Mouse (Mus musculus) forebrain, embryonic 15.5 days (tissue): ENCODE results near the gene Zfhx3. TPM values are rescaled to one million over a fixed set of nuclear protein-coding genes. Genes with fewer than 3 reads are reported as not detected.

Source experiments
- ATAC-seq: fragments of 200-750 bp; cut with Nextera tagmentation; replicated peaks from 2 replicates; pipeline ENCODE4 v1.8.0; 2017; ENCODE audit warnings: mild to moderate bottlenecking, moderate TSS enrichment, moderate library complexity
- H3K27ac ChIP-seq: fragments of 300-500 bp; sonication (generic); replicated peaks from 2 replicates; pipeline ENCODE4 v1.5.1; 2015; ENCODE audit warnings: mild to moderate bottlenecking, inconsistent platforms
- H3K27me3 ChIP-seq: fragments of 300-500 bp; sonication (generic); 2 replicates; pipeline ENCODE4 v1.6.1; 2015; ENCODE audit warnings: inconsistent platforms
- H3K36me3 ChIP-seq: fragments of 300-500 bp; sonication (generic); 2 replicates; pipeline ENCODE4 v1.6.1; 2015; ENCODE audit warnings: mild to moderate bottlenecking, inconsistent platforms
- H3K4me1 ChIP-seq: fragments of 300-500 bp; sonication (generic); 2 replicates; pipeline ENCODE4 v1.6.1; 2015; ENCODE audit warnings: inconsistent platforms
- H3K4me2 ChIP-seq: fragments of 300-500 bp; sonication (generic); replicated peaks from 2 replicates; pipeline ENCODE4 v1.6.1; 2015; ENCODE audit warnings: mild to moderate bottlenecking, inconsistent platforms
- H3K4me3 ChIP-seq: fragments of 300-500 bp; sonication (generic); 2 replicates; pipeline ENCODE4 v1.5.1; 2015; ENCODE audit warnings: mild to moderate bottlenecking, inconsistent platforms
- H3K9ac ChIP-seq: fragments of 300-500 bp; sonication (generic); replicated peaks from 2 replicates; pipeline ENCODE4 v1.6.1; 2015; ENCODE audit warnings: mild to moderate bottlenecking, inconsistent platforms
- H3K9me3 ChIP-seq: fragments of 300-500 bp; sonication (generic); 2 replicates; pipeline ENCODE4 v1.6.1; 2016; ENCODE audit warnings: inconsistent platforms
- WGBS: fragments of 180-500 bp; shearing (Covaris S2); methylation state at CpG from one replicate; pipeline ENCODE4 v1.1.7; 2015; ENCODE audit warnings: mixed read lengths; 5-methylcytosine and 5-hydroxymethylcytosine counted together
- polyA plus RNA-seq: library from polyadenylated mRNA; unstranded; fragments of >200 nt; fragmentation: Nextera tagmentation; extraction: Ambion mirVana; gene quantifications from 2 replicates; pipeline ENCODE4 v1.2.1, GENCODE M21; 2015

Gene Zfhx3
- polyA plus RNA-seq, 1 experiment from 2014 or later: 14.9 TPM

DNA sequence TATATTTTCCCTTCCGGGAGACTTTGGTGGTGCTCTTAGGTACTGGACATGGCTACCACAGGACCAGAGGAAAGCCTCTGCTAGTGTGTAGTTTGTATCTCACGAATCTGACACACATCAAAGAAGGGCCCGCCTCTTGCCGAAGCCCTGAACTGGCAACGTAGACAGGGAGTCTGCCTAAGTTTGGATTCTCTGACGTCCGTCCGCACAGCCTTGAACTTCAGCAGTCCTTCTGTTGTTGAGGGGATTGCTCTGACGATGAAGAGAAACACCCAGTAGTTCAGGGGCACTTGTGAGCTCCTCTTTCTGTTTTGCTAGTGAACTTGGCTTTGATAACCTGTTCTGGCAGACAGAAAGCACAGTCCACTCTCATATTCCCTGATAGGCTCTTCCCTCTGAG lies 836.1 kb downstream of the Zfhx3 start:
- Histone ChIP-seq H3K36me3 (no peaks in the 10 kb centered on the region), H3K4me3 (no peak overlapping the region), H3K4me2 (no peak overlapping the region), H3K27me3 (peaks cover 8% of the 10 kb centered on the region), H3K9me3 (no peaks in the 10 kb centered on the region), H3K9ac (no peak overlapping the region), H3K27ac (no peak overlapping the region), H3K4me1 (no peaks in the 10 kb centered on the region)
- ATAC-seq: no peak
- 86% methylated on average over 9 of the region's 9 CpGs for WGBS

DNA sequence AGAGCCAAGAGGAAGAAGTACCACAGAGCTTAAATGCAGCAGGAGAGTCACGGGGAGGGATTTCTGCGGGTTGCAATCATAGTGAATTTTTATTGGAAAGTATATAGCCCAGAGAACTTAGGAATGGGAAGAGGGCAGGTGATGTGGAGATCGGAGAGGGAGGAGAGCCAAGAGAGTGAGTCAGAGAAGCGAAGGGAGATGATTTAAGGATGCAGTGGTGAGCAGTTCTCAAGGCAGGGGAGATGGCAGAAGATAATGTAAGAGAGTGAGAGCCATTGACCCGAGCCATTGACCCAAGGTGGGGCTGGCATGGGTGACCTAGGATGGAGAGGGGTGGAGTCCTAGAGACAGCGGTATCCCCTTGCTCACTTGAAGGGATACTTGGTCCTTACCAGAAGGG lies 838.3 kb downstream of the Zfhx3 start:
- H3K27ac ChIP-seq: no peak overlapping the region
- no peak overlapping the region for H3K9ac ChIP-seq
- 94% methylated on average over 6 of the region's 6 CpGs for WGBS
- no peak overlapping the region for H3K4me3 ChIP-seq
- H3K36me3 ChIP-seq: no peaks in the 10 kb centered on the region
- H3K4me2 ChIP-seq: no peak overlapping the region
- ATAC-seq: no peak
- H3K4me1 ChIP-seq: no peaks in the 10 kb centered on the region
- no peaks in the 10 kb centered on the region for H3K9me3 ChIP-seq
- peaks cover 27% of the 10 kb centered on the region for H3K27me3 ChIP-seq

DNA sequence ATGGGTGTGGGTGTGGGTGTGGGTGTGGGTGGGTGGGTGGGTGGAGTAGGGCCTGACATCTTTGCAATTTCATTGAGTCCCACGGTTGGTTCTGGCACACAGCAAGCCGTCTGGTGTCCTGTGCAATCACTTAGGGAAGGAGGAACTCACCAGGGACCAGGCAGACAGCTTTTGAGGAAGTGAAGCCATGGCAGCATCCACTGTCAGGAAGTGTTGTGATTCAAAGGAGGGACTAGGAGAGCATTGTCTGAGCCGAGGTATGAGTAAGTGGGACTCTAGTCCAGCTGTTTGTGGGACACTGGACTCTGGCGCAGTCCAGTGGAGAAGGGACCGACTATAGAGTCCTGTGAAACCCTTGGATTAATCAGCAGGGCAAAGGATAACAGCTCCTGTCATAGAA lies 838.7 kb downstream of the Zfhx3 start:
- Histone ChIP-seq H3K36me3 (no peaks in the 10 kb centered on the region), H3K27me3 (peaks cover 32% of the 10 kb centered on the region), H3K4me1 (no peaks in the 10 kb centered on the region), H3K27ac (no peak overlapping the region), H3K4me3 (no peak overlapping the region), H3K4me2 (no peak overlapping the region), H3K9ac (no peak overlapping the region), H3K9me3 (no peaks in the 10 kb centered on the region)
- 86% methylated on average over 5 of the region's 5 CpGs for WGBS
- no peak for ATAC-seq

DNA sequence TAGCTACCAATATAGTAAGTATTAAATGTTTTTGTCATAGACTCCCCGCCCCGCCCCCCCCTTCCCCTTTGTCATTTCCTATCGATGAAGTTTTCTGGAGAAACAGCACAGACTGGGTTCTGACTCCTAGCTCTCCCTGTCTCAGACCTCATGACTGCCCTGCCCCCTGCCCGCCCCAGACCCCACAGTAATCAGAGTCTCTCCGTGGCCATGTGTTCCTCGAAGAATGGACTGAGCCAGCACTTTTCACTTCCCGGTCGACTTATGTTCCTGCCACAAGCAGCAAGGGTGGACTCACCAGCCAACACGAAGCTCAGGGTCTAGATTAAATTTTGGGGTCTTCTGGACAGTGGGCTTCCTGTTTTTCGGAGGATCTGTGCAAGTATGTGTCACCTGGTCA lies 840.7 kb downstream of the Zfhx3 start:
- Histone ChIP-seq H3K9me3 (no peaks in the 10 kb centered on the region), H3K36me3 (no peaks in the 10 kb centered on the region), H3K4me3 (no peak overlapping the region), H3K27me3 (peaks cover 47% of the 10 kb centered on the region), H3K9ac (no peak overlapping the region), H3K4me2 (no peak overlapping the region), H3K27ac (no peak overlapping the region), H3K4me1 (peaks cover 12% of the 10 kb centered on the region)
- WGBS: 85% methylated on average over 10 of the region's 10 CpGs
- no peak for ATAC-seq

DNA sequence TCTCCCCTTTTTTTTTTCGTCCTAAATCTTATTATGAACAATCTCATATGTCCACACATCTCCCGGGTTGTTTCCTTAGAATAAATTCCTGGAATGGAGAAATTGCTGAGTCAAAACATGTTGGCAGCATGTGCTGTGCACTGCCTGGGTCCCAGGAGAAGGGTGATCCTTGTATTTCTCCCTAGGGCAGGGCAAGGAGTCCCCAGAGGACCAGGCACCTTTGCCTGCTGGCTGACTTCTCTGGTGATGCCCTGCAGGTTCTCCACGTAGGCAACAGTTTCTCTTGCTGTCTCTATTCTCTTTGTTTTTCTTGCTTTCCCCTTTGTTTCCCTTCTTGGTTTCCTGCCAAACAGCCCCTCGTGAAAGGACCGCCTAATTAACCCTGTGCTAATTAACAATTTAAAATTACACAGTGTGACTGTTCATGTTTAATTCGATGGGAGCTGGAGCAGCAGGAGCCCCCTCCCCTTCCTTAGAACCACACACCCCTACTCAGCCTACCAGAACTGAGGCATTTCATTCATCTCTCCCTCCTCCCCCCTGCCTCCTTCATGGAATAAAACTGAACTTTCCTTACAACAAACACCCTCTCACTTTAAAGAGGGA lies 845.8 kb downstream of the Zfhx3 start:
- H3K36me3 ChIP-seq: peaks cover 10% of the 10 kb centered on the region; the same call in 1 of the 2 replicates
- H3K27me3 ChIP-seq: peaks cover 50% of the 10 kb centered on the region
- 7% methylated on average over 6 of the region's 6 CpGs for WGBS
- ATAC-seq: peak; percentile 87
- H3K9me3 ChIP-seq: no peaks in the 10 kb centered on the region
- no peak overlapping the region for H3K9ac ChIP-seq
- no peak overlapping the region for H3K4me3 ChIP-seq
- H3K4me1 ChIP-seq: peaks cover 41% of the 10 kb centered on the region
- H3K27ac ChIP-seq: peak overlapping the region; percentile 58; the same call in 1 of the 2 replicates
- peak overlapping the region; percentile 14; the same call in 1 of the 2 replicates for H3K4me2 ChIP-seq

DNA sequence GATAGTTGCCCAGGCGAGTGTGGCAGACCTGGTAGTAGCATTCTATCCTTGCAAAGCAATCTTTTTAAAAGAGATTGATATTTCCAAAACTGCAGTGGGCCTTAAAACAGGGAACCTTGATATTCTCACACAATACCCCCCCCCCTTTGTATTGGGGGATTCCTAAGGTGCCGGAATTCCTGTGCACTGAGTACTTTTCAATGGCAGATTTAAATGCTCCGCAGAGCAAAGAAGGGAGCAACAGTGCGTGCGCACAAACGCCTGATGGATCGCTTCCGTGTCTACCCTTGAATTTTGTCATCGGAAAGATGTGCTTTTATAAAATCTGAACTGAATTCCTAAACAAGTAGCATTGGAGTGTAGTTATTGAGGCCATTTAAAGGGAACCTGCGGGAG lies 846.3 kb downstream of the Zfhx3 start:
- ATAC-seq: peak; percentile 23; the same call in 1 of the 2 replicates
- peaks cover 46% of the 10 kb centered on the region for H3K27me3 ChIP-seq
- 5% methylated on average over 10 of the region's 10 CpGs for WGBS
- H3K9ac ChIP-seq: no peak overlapping the region
- H3K27ac ChIP-seq: no peak overlapping the region
- peaks cover 41% of the 10 kb centered on the region for H3K4me1 ChIP-seq
- no peak overlapping the region for H3K4me3 ChIP-seq
- peaks cover 12% of the 10 kb centered on the region; the same call in 1 of the 2 replicates for H3K36me3 ChIP-seq
- H3K4me2 ChIP-seq: peak overlapping the region; percentile 14
- no peaks in the 10 kb centered on the region for H3K9me3 ChIP-seq

DNA sequence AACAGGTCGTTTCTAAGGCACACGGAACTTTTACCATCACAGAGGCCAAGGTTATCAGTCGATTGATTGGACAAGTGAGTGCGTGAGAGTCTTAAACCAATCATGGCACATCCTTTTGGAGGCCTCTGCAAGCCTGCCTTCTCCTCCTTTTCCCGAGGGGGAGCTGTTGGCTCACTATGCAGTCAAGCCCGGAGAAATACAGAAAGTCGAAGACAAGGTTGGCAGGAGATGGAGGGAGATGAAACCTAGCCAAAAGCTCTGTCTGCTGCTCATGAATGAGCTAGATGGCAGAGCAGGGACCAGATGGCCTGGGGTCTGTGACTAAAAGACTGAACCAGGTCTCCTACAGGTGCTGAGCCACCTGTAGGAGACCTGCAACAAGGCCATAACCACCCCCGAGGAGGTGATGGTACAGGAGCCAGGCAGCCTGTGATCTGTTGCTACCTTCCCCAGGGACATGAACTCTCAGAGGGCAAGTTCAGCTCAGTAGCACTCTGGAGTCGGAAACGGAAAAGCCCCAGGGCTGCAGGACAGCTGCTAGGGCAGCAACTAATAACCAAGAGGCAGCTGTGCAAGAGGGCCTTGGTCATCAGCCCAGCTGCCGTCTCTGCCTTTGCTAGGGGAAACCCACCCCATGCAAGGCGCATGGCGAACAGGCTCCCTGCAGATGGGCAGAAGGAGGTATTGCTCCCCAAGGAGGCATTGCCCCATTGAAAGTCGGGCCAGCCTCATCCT lies 848.3 kb downstream of the Zfhx3 start:
- Histone ChIP-seq H3K4me1 (peaks cover 41% of the 10 kb centered on the region), H3K9ac (no peak overlapping the region), H3K27me3 (peaks cover 28% of the 10 kb centered on the region), H3K27ac (no peak overlapping the region; the same call in 1 of the 2 replicates), H3K4me2 (no peak overlapping the region), H3K36me3 (peaks cover 24% of the 10 kb centered on the region), H3K9me3 (no peaks in the 10 kb centered on the region), H3K4me3 (no peak overlapping the region)
- WGBS: 60% methylated on average over 14 of the region's 14 CpGs
- ATAC-seq: peak; percentile 63

DNA sequence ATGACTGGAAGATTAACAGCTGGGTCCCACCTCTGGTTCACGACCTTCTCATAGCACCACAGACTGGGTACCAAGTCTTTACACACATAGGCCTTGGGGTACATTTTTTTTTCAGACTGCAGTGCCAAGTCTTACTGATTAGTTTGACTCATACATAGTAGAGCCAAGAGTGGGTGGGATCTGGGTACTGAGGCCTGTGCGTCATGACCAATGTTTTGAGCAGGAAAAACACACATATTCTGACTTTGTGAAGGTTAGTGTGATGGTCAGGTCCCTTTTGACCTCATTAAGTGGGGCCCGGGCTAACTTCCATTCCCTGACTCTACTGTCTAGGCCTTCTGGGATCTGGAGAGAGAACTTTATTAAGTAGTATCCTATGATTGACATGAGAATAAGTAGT lies 853.6 kb downstream of the Zfhx3 start:
- Histone ChIP-seq H3K4me3 (no peak overlapping the region), H3K9ac (no peak overlapping the region), H3K27me3 (no peaks in the 10 kb centered on the region), H3K4me2 (no peak overlapping the region), H3K4me1 (peaks cover 6% of the 10 kb centered on the region), H3K9me3 (no peaks in the 10 kb centered on the region), H3K36me3 (peaks cover 30% of the 10 kb centered on the region), H3K27ac (no peak overlapping the region)
- ATAC-seq: no peak
- WGBS: 95% methylated on average over 3 of the region's 3 CpGs

DNA sequence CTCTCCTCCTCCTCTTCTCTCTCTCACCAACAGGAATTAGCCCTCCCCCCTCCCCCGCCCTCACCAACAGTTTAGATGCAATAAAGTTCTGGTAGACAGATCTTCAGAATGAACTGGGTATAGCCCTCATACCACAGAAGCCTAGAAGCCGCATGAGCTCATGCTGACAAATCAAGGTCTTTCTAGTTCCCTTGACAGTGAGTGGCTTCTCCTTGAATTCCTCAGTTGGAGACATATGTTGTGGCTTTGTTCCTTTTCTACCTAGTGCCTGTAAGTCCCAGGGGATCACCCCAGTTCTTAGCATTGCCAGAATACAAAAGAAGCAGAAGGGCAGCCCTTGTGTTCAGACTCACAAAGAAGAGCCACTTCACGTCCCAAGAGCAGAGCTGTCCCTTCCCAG lies 854.4 kb downstream of the Zfhx3 start:
- Histone ChIP-seq H3K36me3 (peaks cover 30% of the 10 kb centered on the region), H3K27me3 (no peaks in the 10 kb centered on the region), H3K27ac (no peak overlapping the region), H3K9ac (no peak overlapping the region), H3K4me2 (no peak overlapping the region), H3K4me3 (no peak overlapping the region), H3K9me3 (no peaks in the 10 kb centered on the region), H3K4me1 (peaks cover 5% of the 10 kb centered on the region; the same call in 1 of the 2 replicates)
- no peak for ATAC-seq
- 82% methylated on average over 3 of the region's 3 CpGs for WGBS

DNA sequence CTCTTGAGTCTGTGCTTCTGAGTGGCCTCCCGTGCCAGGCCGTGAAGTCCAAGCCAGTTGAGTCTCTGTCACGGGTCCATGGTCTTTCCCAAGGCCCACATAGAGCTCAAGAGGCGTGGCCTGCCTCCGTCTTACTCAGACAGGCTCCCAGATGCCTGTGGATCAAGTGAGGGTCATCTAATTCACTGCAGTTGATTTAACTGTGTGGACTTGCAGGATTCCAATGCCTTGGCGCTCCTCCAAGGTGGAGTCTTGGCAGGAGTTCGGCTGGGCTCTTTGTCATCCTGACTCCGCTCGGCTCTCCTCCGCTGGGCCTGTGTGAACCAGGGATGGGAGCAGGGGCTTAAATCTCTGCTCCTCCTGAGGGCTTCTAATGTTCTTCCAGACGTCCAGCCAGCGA lies 855.6 kb downstream of the Zfhx3 start:
- Histone ChIP-seq H3K9me3 (no peaks in the 10 kb centered on the region), H3K27me3 (no peaks in the 10 kb centered on the region), H3K4me3 (no peak overlapping the region), H3K4me2 (no peak overlapping the region), H3K4me1 (peaks cover 5% of the 10 kb centered on the region; the same call in 1 of the 2 replicates), H3K27ac (no peak overlapping the region), H3K36me3 (peaks cover 22% of the 10 kb centered on the region), H3K9ac (no peak overlapping the region)
- ATAC-seq: 0 out of 2 replicates have a peak, but pooled peaks have one; percentile 32
- WGBS: 43% methylated on average over 12 of the region's 12 CpGs

DNA sequence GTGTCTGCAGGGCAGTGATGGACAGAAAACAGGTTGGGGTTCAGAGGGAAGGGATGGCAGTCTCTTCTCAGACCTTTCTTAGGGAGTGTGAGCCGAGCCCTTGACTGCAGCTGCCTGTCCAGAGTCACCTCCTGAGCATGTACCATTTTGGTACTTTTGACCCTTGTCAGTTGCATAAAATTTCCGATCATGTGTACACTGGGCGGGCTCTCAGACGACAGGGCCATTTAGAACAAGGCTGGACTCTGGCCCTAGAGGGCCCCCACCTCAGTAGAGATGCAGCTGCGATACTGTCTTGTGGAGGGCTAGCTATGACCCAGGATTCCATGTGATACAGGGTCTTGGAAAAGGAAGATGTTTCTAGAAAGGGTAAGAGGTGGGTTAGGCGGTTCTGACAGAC lies 856.8 kb downstream of the Zfhx3 start:
- H3K36me3 ChIP-seq: peaks cover 16% of the 10 kb centered on the region
- H3K27ac ChIP-seq: no peak overlapping the region
- ATAC-seq: no peak
- no peak overlapping the region for H3K9ac ChIP-seq
- H3K4me1 ChIP-seq: peaks cover 5% of the 10 kb centered on the region; the same call in 1 of the 2 replicates
- no peak overlapping the region for H3K4me2 ChIP-seq
- no peaks in the 10 kb centered on the region for H3K27me3 ChIP-seq
- no peak overlapping the region for H3K4me3 ChIP-seq
- WGBS: 94% methylated on average over 6 of the region's 6 CpGs
- H3K9me3 ChIP-seq: no peaks in the 10 kb centered on the region

DNA sequence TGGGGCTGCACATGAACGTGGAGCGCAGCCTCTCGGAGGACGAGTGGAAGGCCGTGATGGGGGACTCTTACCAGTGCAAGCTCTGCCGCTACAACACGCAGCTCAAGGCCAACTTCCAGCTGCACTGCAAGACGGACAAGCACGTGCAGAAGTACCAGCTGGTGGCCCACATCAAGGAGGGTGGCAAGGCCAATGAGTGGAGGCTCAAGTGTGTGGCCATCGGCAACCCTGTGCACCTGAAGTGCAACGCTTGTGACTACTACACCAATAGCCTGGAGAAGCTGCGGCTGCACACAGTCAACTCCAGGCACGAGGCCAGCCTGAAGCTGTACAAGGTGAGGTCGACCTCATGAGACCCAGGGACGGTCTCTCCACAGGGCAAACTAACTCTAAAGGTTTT lies 857.9 kb downstream of the Zfhx3 start:
- 96% methylated on average over 15 of the region's 15 CpGs for WGBS
- H3K27me3 ChIP-seq: no peaks in the 10 kb centered on the region
- peaks cover 5% of the 10 kb centered on the region; the same call in 1 of the 2 replicates for H3K36me3 ChIP-seq

More for the DNA sequence above, 857.9 kb downstream of the Zfhx3 start:
- no peak overlapping the region for H3K4me3 ChIP-seq
- no peaks in the 10 kb centered on the region for H3K9me3 ChIP-seq
- H3K4me1 ChIP-seq: peaks cover 5% of the 10 kb centered on the region; the same call in 1 of the 2 replicates
- ATAC-seq: no peak
- H3K27ac ChIP-seq: no peak overlapping the region
- no peak overlapping the region for H3K9ac ChIP-seq
- no peak overlapping the region for H3K4me2 ChIP-seq
